Mouse (Mus musculus) left cerebral cortex, postnatal 25 days (tissue): ENCODE measurements around the gene Polg2. TPM values are rescaled to one million over a fixed set of nuclear protein-coding genes. Genes with fewer than 3 reads are reported as not detected.
"Not testable (repeated sequence)": the region's sequence is repeated elsewhere in the genome, so short reads cannot be mapped to it uniquely, and the experiment has no call there.

ENCODE experiments used
- DNase-seq, 2 experiments: peaks; one replicate each; pipeline ENCODE4 v3.0.0; 2022; ENCODE audit warnings: low spot score in 2 of 2, mixed read lengths in 1 of 2
- intact Hi-C: fragments of 180-260 bp; cut with DNase I; formaldehyde crosslinking; loops from one replicate; pipeline ENCODE4 v1.15.1; 2025
- total RNA-seq, 2 experiments: library from RNA; stranded (reverse); gene quantifications; 2 replicates each; pipeline ENCODE4 v1.2.3; 2021

The Polg2 gene
- total RNA-seq, 2 experiments from 2014 or later = 2.8 to 4.4 TPM

- DNase-seq = no peak
- intact Hi-C loops = no loop called here
Observed at GRCm38 (mm10) chr11:106770195-106770974, 9.0 kb downstream of the Polg2 start.

- DNase-seq = no peak
- intact Hi-C loops = no loop called here
Observed at GRCm38 (mm10) chr11:106767516-106767915, 11.8 kb downstream of the Polg2 start.

- intact Hi-C loops = no loop called here
- DNase-seq = no peak
Observed at GRCm38 (mm10) chr11:106766611-106767162, 12.7 kb downstream of the Polg2 start.

DNA sequence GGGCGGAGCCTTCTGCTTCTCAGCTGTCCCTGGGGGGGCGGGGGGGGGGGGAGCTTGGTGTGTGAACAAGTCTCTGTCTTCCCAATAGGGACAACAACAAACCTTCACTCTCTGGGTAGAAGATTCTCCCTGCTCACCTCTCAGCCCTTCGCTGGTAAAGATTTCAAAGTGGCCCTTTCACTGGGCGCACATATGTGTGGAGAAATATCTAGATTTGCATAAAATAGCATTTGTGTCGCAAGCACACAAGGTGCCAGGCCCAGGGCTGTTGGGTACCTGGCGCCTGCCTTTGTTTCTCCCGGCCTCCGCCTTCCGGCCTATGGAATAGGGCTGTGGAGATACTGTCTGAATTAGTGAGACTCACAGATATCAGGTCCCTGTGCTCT is 16.5 kb downstream of the Polg2 start:
- intact Hi-C loops = no loop called here
- DNase-seq = no peak

- intact Hi-C loops = no loop called here
- DNase-seq = peak in 1 of 2 experiments; percentile 25
Observed at GRCm38 (mm10) chr11:106762139-106762799, 17.1 kb downstream of the Polg2 start.

DNA sequence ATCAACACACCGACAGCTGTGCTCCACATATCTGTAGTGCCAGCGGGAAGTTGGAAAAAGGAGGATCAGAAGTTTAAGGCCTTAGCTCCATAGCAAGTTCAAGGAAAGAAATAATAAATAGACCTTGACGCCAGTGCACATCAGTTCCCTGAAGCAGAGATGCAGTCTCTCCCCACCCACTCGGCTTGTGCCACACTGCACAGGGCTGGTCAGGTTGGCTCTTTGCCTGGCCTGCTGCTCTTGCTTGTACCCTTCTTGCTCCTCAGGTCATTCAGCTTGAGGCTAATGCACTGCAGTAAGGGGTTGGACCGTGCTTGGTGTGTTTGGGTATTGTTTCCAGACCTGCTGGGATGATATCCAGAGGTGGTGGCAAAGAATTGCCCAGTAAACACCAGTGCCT is 18.8 kb downstream of the Polg2 start:
- DNase-seq = no peak
- intact Hi-C loops = no loop called here

DNA sequence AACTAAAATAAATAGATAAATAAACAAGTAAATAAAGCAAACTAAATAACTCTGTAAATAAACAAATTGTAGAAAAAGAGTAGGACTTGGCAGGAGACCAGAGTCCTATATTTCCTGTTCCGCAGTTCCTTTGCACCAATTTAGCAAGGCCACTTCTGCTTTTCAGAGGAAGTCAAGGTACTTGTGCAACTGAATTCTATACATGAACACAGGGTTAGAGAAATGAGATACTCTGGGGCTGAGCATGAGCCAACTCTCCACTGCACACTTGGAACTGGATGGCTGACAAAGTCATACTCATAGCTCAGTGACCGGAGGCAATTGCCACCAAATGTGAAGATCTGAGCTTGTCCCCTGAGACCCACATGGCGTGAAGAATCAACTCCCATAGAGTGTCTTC is 20.3 kb downstream of the Polg2 start:
- DNase-seq = peak in 1 of 2 experiments; percentile 15
- intact Hi-C loops = no loop called here

- intact Hi-C loops = no loop called here
Observed at GRCm38 (mm10) chr11:106755583-106755982, 23.8 kb downstream of the Polg2 start.

DNA sequence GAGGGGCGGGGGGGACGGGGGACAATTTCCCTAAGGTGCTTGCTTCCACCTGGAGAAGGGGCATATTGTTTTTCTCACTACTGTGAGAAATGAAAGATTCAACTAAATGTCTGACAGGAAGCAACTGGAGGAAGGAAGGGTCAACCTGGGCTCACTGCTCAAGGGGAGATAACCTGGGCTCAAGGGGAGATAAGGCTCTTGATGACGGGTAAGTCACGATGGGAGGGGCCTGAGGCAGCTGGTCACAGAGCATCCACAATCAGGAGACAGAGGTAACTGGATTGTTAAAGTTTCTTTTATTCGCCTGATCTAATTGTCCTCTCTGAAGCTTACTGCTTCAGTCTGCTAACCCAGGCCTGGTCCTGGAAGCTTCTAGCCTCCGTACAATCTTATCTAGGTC is 26.0 kb downstream of the Polg2 start:
- no peak for DNase-seq
- intact Hi-C loops = no loop called here

More at GRCm38 (mm10) chr11:106755583-106755982, 23.8 kb downstream of the Polg2 start:
- no peak for DNase-seq

GRCm38 (mm10) chr11:106752103-106752502 is 27.2 kb downstream of the Polg2 start:
- peak in 1 of 2 experiments; percentile 14 for DNase-seq
- intact Hi-C loops = no loop called here

- no peak for DNase-seq
- intact Hi-C loops = no loop called here
Observed at GRCm38 (mm10) chr11:106751039-106752018, 28.0 kb downstream of the Polg2 start, which contains the start of gene Milr1. TSS of gene Milr1 (plus strand) at chr11:106751226.

GRCm38 (mm10) chr11:106750121-106750751 is 29.1 kb downstream of the Polg2 start, which contains the start of gene Pecam1:
TSS of gene Pecam1 (minus strand) at chr11:106750628.
- DNase-seq = no peak
- intact Hi-C loops = no loop called here

DNA sequence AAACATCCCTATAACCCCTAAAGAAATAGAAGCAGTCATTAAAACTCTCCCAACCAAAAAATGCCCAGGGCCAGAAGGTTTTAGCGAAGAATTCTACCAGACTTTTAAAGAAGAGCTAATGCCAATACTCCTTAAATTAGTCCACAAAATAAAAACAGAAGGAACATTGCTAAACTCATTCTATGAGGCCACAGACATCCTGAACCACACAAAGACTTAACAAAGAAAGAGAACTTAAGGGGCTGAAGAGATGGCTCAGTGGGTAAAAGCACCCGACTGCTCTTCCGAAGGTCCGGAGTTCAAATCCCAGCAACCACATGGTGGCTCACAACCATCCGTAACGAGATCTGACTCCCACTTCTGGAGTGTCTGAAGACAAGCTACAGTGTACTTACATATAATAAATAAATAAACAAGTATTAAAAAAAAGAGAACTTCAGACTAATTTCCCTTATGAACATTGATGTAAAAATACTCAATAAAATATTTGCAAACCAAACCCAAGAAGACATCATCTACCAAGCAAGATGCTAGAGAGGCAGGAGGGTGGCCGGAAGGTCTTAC is 29.7 kb downstream of the Polg2 start:
- DNase-seq = not testable (repeated sequence)
- intact Hi-C loops = loop anchor here (10.0 kb wide), 2 partner anchors 245 to 345 kb away; no protein-coding TSS in a partner anchor

GRCm38 (mm10) chr11:106744949-106745348 is 34.4 kb downstream of the Polg2 start:
- intact Hi-C loops = loop anchor here (10.0 kb wide), 2 partner anchors 240 to 340 kb away; no protein-coding TSS in a partner anchor
- no peak for DNase-seq

GRCm38 (mm10) chr11:106742388-106742841 is 36.9 kb downstream of the Polg2 start:
- DNase-seq = peak in 1 of 2 experiments; percentile 16
- intact Hi-C loops = loop anchor here (1.0 to 10.0 kb wide), 3 partner anchors 94 to 338 kb away; no protein-coding TSS in a partner anchor

- DNase-seq = no peak
- intact Hi-C loops = loop anchor here (1.0 to 10.0 kb wide), 3 partner anchors 94 to 337 kb away; no protein-coding TSS in a partner anchor
Observed at GRCm38 (mm10) chr11:106741826-106742225, 37.5 kb downstream of the Polg2 start.

GRCm38 (mm10) chr11:106741232-106741631 is 38.1 kb downstream of the Polg2 start:
- peak in 1 of 2 experiments; percentile 26 for DNase-seq
- intact Hi-C loops = loop anchor here (10.0 kb wide), 2 partner anchors 236 to 336 kb away; no protein-coding TSS in a partner anchor

- intact Hi-C loops = loop anchor here (10.0 kb wide), 2 partner anchors 236 to 336 kb away; no protein-coding TSS in a partner anchor
- DNase-seq = not testable (repeated sequence)
Observed at GRCm38 (mm10) chr11:106740724-106741123, 38.6 kb downstream of the Polg2 start.
